Mouse (Mus musculus): ENCODE results near the gene Pank4.
A peak's percentile ranks its signal among the peaks of the same experiment; 100 is the strongest.

Pank4 gene

GRCm38 (mm10) chr4:155014791-155015190, 50.9 kb downstream of the Pank4 start:
- peak in 1 of 2 experiments; percentile 32 for DNase-seq

DNA sequence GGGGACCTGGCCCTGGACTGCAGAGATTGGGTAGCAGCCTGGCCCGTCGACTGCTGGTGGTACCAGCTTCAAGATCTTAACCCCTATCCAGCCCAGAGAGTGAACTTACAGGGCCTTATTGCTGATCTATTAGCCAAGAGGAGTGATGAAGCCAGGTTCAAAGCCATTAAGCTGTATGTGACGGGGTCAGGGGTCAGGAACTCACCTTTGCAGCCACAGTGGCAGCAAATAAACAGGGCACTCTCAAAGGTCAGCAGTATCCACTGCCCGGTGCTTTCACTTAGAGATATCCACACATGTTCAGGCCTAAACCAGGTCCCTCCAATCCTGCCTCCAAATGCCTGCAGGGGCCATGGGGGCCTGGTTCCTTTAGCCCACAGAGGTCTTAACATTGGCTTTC, 51.6 kb downstream of the Pank4 start:
- DNase-seq = no peak

DNA sequence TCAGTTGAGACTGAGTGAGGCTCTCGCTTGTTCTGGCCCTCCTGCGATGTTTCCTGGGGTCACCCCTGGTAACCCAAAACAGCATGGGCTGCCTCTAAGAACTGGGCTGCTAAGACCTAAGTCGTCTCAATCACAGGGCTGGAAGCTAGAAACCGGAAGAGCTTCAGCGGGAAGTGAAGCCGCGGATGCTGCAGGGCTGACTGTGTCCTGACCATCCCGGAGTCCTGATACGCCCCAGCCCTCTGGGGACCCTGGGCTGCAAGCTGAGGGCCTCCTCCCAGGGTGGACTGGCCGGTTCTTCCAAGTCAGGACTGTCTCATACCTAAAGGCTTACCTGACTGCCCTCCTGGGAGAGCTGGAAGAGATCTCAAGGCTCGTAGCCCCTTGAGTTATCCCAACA, 52.9 kb downstream of the Pank4 start:
- peak in 1 of 2 experiments; percentile 54 for DNase-seq

DNA sequence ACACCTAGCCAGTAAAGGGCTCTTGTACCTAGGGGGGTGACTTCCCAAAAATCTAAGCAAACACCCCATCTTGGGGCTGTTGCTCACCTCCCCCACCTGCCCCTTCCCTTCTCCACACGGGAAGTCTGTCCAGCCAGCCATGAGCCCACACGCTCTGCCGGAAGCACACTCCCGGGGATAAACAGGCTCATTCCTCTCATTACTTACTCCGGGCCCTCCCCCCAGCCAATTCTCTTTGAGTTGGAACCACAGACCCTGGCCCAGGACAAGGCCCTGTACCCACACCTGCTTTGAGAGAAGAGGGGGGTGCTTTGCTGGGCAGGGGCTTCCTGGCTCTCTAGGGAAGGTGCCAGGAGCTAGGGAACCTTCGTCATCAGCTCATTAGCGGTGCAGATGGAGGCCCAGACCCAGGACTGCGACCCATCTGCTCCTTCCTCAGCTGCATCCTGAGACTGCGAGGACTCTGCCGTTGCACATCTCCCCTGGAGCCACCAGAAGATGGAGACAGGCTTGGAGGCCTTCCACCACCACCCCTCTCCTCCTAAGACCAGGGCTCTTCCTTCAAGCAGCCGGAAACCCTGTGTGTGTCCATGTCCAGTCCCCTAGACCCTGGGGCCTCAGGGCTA, 53.4 kb downstream of the Pank4 start:
- DNase-seq = peak; percentile 73 to 77

DNA sequence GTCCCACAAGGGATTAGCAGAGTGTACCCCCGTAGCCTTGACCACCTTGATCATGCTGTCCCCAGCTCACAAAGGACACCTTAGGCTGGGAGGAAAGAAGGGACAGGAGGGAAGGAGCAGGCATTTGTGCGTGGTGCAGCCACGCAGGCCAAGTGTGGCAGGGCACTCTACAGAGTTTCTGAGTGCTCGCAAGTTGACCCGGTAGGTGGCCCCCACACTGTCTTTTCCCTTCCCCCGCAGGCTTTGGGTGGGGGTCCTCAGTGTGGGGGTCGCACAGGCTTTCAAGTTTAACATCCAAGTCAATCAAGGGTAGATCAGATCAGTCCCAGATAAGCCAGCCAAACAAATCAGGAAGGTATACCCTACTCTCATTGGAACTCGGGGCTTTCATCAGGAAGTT, 54.1 kb downstream of the Pank4 start:
- DNase-seq = no peak

GRCm38 (mm10) chr4:155018601-155019335, 54.8 kb downstream of the Pank4 start:
- DNase-seq = peak; percentile 83 to 88

DNA sequence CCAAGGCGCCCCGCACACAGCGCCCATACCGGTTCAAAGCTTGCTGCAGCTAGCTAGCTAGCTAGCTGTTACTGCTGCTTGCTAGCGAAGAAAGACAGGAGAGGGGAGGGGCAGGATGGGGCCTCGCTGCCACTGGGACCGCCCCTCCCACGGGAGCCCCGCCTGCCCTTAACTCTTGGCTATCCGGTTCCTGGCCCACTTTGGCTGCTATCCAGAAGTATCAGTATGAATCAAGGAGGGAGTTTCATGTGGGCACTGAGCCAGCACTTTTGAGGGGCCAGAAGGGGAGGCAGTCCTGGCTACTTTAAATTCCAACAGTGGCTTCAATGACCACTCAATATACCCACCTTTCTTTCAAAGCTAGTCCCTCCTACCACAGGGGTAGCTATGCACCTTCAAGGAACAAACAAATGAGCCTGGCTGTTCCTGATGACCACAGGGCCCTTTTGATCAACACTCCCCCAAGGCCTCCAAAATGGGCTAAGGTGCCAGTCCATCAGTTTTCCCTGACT, 55.5 kb downstream of the Pank4 start:
- DNase-seq = peak; percentile 90 to 94

- DNase-seq = no peak
Observed at GRCm38 (mm10) chr4:155020141-155020540, 56.2 kb downstream of the Pank4 start.

DNA sequence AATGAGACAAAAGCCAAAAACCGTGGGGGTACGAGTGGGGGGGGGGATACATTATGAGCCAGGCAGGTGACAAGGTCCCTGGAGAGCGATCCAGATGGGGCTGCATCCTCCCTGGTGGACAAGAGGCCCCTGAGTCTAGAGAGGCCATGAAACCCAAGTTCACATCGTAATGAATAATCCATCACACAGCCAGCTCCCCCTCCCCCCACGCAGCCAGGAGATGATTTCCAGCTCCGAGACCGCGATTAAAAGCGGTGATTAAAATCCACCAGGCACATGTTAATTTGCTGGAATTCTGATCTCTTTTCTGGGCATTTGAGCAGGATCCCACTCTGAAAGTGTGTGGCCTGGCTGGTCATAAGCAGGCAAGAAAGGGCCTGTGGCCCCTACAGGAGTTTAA, 56.9 kb downstream of the Pank4 start:
- DNase-seq = no peak

GRCm38 (mm10) chr4:155022228-155022855, 58.4 kb downstream of the Pank4 start:
- DNase-seq = no peak

DNA sequence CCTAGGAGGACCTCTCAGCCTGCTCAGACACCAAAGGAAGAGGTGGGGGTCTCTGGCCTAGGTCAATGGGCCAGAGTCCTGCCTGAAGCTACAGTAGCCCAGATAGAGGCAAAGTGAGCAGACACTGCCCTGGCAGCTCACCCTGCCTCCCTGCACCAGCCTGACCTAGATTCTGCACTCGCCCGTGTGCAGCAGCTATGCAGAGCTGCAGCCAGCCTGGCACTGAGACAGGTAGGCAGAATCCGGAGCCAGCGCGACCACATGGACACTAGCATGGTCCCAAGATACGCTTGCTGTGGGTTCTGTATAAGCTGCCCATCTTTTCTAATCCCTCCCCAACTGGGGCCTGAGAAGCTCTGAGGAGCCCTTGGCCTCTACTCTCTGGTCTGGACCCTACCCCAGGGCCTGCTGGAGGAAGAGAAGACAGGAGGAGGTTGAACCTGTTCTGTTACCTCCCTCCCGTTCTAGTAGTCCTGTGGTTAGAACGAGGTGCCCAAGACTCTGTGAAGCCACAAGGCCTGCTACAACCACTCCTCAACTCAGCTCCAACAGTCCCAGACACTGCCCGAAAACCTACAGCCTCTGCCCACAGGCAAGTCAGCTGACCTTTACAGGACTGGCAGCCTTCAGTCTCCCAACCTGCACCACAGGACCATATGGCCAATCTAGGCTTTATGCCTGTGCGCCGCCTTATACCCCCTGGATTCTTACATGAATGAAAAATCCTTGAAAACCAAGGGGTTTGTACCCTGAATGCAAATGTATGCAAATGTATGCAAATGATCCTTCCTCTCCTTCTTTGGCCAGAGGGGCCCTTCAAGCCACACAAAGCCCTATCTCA, 60.5 kb downstream of the Pank4 start:
- peak; percentile 86 to 90 for DNase-seq
